Mouse (Mus musculus) cortical plate, adult 2 months (tissue): ENCODE measurements at regions not wholly inside any gene's neighbourhood (a gene's known extent, or its start where the extent isn't known, plus 50 kb on each side); places are given as distances from the start of the nearest gene placed in this dataset.

Experiments used
- CTCF ChIP-seq: fragments of 200-500 bp; IDR thresholded peaks from 2 replicates; pipeline ENCODE4 v1.5.1; 2011; ENCODE audit warnings: mild to moderate bottlenecking, control low read depth, low read length; ENCODE audit not compliant: insufficient read depth; ENCODE audit errors: extremely low read depth
- POLR2A ChIP-seq: fragments of 200-500 bp; IDR thresholded peaks from 2 replicates; pipeline ENCODE4 v1.6.1; 2011; ENCODE audit warnings: mild to moderate bottlenecking, low read length, control low read depth; ENCODE audit not compliant: insufficient read depth; ENCODE audit errors: extremely low read depth

DNA sequence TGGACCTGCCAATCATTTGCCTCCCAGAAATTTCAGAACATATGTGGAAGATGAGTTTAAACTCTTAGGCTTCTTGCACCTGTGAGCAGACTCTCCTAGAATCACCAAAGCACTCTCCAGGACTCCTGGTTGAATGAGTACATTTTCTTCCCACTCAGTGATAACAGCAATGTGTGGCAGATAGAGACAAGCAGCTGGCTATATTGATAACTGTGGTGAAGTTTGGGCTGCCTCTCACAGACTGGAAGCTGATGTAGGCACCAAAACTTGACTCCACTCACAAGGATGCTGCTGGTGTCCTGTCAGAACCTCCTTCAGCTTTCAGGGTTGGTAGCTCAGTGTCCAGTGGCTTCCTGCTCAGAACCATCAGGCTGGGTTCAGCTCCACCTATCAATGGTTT is 207.7 kb upstream of the Stt3b start:
- no peak for TF ChIP-seq CTCF
- TF ChIP-seq POLR2A = no peak
